Mouse (Mus musculus): Measurements from ENCODE around the gene Ssna1.

DNA sequence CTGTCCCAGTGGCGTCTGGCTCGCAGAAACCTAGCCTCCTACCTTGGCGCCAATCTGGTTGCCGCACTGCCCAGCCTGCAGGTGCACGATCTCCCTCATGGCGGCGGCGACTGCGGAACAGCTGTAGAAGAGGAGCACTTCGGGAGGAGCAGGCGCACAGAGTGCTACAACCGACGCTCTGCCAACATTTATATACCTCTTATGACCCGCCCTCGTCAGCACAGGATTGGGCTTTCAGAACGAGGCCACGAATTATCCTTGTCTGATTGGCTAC, 47.8 kb downstream of the Ssna1 start, which contains the start of gene Tubb4b:
- TF ChIP-seq CTCF (IDR thresholded peaks at IDR 0.05; ENCODE audit: control insufficient read depth, insufficient read depth, insufficient read length) (no peak), CEBPB (IDR thresholded peaks at IDR 0.05; ENCODE audit: low read depth) (no peak), USF1 (IDR thresholded peaks at IDR 0.05; ENCODE audit: low read depth) (no peak), MYOD1 (IDR thresholded peaks at IDR 0.05; ENCODE audit: control insufficient read depth, insufficient read length, low read depth) (no peak), MAX (IDR thresholded peaks at IDR 0.05) (no peak)

Data from C2C12 (cell line).